Mouse (Mus musculus): Measurements from ENCODE around the gene Akr1c6.
"Not testable (repeated sequence)": the region's sequence is repeated elsewhere in the genome, so short reads cannot be mapped to it uniquely, and the experiment has no call there.

Gene Akr1c6

DNA sequence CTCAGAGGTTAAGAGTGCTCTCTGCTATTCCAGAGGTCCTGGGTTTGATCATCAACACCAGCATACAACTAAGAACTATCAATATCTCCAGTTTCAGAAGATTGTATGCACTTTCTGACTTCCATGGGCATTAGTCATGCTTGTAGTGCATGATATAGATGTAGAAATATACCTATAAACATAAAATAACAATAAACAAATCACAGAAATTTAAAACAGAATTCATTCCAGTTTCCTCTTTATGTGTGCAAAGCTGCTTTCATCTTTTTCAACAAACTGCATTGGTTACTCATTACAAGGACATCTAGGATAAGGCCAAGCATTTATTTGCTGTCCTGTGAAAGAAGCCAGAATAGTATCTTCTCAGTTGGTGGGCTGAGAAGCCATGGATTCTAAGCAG, at the start of gene Akr1c6:
Gene Akr1c6 (plus strand): TSS at position 301 of the 400 bp plus-strand sequence.
- no peak for DNase-seq

- DNase-seq, result no peak
Observed at GRCm38 (mm10) chr13:4384918-4385317, 49.2 kb upstream of the Akr1c6 start.

GRCm38 (mm10) chr13:4385541-4385940, 48.6 kb upstream of the Akr1c6 start:
- DNase-seq, result no peak

- no peak for DNase-seq
Observed at GRCm38 (mm10) chr13:4388762-4389446, 45.2 kb upstream of the Akr1c6 start.

DNA sequence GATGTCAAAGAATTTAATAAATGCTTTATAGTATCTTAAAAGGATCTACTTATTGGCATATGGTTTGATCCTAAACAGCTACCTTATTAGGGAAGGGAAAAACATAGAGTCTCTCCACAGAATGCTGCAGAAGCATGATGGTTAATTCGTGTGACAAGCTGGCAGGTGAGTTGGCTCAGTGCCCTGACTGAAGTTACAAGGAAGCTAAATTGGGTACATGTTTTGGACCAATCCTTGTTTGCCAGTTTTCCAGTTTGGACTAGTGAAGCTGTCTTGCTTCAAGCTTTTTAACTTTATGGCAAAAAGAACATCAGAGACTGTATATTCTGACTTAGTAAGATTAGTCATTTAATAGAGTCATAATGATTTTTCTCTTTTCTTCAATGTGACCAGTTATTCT, 33.7 kb upstream of the Akr1c6 start:
- DNase-seq, result not testable (repeated sequence)

DNA sequence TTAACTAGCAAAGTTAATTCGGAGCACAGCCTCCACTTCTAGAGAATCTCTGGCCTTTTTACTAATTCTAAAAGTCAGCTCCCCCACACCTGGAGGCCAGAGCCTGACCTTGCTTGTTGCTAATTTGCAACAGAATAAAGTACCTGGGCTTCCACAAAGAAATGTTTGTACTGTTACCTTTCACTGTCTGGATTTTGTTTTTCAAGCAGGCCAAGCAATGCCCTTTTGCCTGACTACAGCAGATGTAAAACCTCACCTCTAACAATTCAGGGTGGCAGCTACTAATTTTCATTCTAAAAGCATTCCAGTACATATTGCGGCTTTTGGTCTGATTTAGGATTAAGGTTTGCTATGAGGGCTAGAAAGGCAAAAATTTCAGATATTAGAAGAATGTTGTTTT, 33.3 kb upstream of the Akr1c6 start:
- no peak for DNase-seq

- no peak for DNase-seq
Observed at GRCm38 (mm10) chr13:4402221-4402620, 31.9 kb upstream of the Akr1c6 start.

DNA sequence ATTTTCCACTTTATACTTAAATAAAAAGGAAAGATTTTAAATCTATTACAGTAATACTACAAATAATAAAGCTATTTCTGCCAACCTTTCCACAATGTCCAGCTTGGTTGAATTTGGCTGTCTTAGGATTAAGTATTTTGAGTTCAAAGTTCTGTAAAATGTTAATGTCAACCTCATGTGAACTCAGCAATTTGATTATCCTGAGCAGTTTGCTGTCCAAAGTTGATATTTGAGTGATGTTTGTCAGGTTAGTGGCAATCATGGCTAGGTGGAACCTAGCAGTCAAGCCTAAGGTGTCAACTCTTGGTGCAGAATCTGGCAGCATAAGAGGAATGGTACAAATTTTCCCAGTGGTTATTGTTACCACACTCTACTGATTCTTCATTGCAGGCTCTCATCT, 29.4 kb upstream of the Akr1c6 start:
- DNase-seq, result no peak

- DNase-seq, result no peak
Observed at GRCm38 (mm10) chr13:4406771-4407170, 27.3 kb upstream of the Akr1c6 start.

DNA sequence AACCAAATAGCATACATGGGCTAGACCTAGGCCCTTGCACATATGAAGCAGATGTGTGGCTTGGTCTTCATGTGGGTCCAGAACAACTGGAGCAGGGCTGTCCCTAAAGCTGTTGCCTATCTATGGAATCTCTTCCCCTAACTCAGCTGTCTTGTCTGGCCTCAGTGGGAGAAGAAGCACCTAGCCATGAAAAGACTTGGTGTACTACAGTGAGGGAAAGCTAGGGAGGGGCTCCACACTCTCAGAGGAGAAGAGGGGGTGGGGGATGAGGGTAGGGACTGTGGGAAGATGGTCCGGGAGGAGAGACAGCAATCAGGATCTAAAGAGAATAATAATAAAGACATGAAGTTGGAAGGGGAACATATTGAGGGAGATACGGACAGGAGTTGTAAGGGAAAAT, 5.5 kb upstream of the Akr1c6 start:
- no peak for DNase-seq

- DNase-seq, result no peak
Observed at GRCm38 (mm10) chr13:4429034-4429433, 5.1 kb upstream of the Akr1c6 start.

GRCm38 (mm10) chr13:4431129-4431528, 3.0 kb upstream of the Akr1c6 start:
- DNase-seq, result no peak

GRCm38 (mm10) chr13:4465641-4466040, 31.5 kb downstream of the Akr1c6 start:
- no peak for DNase-seq

DNA sequence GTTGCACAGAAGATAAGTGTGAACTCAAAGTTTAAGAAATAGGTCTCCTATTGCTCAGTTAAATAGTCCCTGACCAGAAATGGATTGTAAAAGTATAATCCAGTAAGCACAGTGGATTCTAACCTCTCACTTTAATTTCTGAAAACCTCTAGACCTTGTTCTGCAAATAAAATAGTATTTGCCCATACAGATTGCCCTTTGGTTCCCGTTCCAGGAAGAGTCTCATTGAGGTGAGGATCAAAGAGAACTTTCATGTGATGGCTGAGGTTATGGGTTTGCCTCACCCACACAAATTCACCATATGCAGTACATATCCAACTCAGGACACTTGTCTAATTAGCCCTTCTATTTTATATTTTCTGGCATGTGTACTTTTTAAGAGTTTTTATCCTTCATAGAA, 33.8 kb downstream of the Akr1c6 start:
- no peak for DNase-seq

Measured in lung, adult 18-20 months (tissue).